Mouse (Mus musculus): ENCODE data around the gene Nop2. TPM values are rescaled to one million over a fixed set of nuclear protein-coding genes. Genes with fewer than 3 reads are reported as not detected.

Nop2 gene
- total RNA-seq, 1 experiment from 2014 or later: 23.2 TPM

- ATAC-seq (replicated peaks; ENCODE audit: insufficient number of reproducible peaks, low FRiP score, low TSS enrichment, poor library complexity, severe bottlenecking): no peak
These were observed 32.3 kb downstream of the Nop2 start for GRCm38 (mm10) chr6:125163801-125164657.

DNA sequence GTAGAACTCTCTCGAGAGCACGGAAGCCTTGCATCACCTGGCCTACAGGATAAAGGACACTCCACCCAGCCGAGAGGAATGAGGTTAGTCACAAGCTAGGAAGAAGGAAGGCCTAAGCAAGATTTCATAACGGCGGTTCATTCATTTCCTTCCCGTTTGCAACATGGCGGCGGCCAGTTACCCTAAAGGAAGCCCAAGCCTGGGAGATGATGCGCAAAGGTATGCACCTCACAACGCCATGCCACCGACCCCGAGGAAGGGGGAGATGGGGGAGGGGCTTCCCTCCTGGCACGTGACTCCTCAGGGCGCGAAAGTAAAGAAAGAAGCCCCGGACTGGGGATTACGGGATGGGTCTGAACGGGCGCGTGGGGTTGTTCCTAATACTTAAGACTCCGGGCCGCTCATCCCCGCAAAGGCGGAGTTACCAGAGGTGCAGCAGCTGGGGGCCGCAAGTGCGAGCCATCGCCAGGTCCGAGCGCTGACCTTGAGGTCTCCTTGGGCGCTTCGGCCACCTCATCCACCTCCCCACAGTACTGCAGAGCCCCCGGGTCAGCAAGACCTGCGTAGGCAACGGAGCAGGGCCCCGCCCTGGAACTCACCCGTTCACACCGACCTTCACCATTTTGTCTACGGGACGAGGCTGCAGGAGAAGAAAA, 33.1 kb downstream of the Nop2 start:
- ATAC-seq (replicated peaks; ENCODE audit: insufficient number of reproducible peaks, low FRiP score, low TSS enrichment, poor library complexity, severe bottlenecking): peak; percentile 37

DNA sequence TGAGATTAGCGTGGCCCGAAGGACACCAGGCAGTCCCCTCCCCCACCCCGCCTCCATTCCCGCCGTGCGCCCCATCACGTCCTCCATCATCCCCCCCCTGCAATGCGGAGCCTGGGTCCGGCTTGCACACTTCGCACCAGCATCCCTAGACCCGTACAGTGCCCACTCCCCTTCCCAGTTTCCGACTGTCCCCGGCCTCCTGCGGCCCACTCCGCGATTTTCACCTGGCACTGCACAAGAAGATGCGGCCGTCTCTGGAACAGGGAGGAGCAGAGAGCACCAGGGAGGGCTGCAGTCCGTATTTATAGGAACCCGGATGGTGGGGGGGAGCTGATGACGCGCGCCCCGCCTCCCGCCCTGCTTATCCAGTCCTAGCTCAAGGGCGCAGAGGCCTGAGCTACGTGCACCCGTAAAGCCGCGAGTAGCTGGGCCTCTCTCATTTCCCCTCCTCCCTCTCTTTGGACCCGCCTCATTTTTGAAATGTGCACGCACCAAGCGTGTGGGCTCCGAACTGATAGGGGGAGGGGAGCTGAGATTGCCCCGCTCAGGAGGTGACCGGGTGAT, 33.7 kb downstream of the Nop2 start:
- ATAC-seq (replicated peaks; ENCODE audit: insufficient number of reproducible peaks, low FRiP score, low TSS enrichment, poor library complexity, severe bottlenecking): peak; percentile 89

GRCm38 (mm10) chr6:125166051-125166751, 34.5 kb downstream of the Nop2 start, which contains the start of gene Gapdh:
Gene Gapdh (minus strand): TSS chr6:125166467.
- ATAC-seq (replicated peaks; ENCODE audit: insufficient number of reproducible peaks, low FRiP score, low TSS enrichment, poor library complexity, severe bottlenecking): peak; percentile 25; the same call in 1 of the 2 replicates

DNA sequence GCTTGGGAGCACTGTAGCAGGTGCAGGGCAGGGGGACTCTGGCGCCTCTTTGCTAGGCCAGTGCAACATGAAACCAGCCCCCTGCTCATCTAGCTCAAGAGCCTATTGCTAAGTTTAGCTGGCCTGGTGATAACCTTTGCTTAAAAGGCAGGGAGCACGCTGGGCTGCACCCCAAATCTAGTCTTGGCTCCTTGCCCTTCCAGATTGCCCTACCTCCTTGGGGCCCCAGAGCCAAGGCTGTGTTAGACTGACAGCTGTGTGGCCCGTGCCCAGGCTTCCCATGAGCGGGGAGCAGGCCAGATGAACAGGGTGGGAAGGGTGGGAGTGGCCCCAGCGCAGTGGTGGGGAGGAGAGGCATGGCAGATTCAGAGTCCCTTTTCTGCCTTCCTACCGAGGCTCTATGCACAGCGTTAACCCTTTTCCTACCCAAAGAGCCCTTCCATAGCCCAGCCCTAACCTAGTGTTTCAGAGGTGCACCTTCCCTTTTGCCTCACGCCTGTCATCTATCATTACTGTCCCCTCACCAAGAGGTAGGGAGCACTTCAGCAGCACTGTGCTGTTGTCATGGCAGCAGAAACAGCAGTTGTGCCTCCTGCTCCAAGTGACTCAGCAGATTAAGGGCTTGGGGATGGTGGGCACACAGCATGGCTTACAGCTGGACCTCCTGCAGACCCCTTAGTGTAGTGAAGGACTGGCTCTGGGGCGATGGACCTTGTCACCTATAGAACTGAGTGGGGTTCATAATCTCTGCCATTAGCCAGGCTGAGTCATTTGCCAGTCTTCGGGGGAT, 35.3 kb downstream of the Nop2 start:
- no peak for ATAC-seq (replicated peaks; ENCODE audit: insufficient number of reproducible peaks, low FRiP score, low TSS enrichment, poor library complexity, severe bottlenecking)

DNA sequence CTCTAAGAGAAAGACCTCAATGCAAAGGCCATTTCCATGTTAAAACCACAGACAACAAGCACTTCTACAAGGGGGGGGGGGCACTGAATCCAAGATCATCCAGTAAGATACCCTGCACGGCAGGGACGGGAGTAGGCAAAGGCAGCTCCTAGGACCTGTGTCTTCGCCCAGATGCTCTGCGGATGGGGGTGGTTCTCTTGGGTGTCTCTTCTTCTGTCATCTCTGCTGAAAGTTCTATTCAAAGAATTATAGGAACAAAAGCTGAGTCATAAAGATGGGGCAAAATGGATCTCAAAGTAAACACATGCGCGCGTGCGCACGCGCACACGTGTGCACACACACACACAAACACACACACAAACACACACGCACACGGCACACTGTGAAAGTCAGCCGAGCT, 36.4 kb downstream of the Nop2 start:
- ATAC-seq (replicated peaks; ENCODE audit: insufficient number of reproducible peaks, low FRiP score, low TSS enrichment, poor library complexity, severe bottlenecking): no peak

DNA sequence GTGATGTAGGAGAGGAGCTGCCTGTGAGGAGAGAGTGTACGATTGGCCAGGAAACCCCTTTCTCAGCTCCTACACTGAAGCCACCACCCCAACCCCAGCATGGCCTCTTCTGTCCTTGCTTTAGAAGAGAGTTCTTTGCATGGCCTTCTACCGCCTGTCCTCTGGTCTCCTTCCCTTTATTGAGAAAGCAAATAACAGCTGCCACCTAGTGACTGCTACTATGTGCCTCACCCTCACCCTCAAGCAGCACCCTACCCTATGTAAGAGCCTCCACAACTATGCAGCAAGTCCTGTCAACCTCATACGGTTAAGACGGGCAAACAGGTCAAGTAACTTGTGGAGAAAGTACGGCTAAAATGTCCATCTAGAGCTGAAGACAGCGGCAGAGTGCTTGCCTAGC, 38.5 kb downstream of the Nop2 start:
- no peak for ATAC-seq (replicated peaks; ENCODE audit: insufficient number of reproducible peaks, low FRiP score, low TSS enrichment, poor library complexity, severe bottlenecking)

- no peak for ATAC-seq (replicated peaks; ENCODE audit: insufficient number of reproducible peaks, low FRiP score, low TSS enrichment, poor library complexity, severe bottlenecking)
These were observed 40.8 kb downstream of the Nop2 start for GRCm38 (mm10) chr6:125172474-125172873.

GRCm38 (mm10) chr6:125173256-125173655, 41.5 kb downstream of the Nop2 start:
- ATAC-seq (replicated peaks; ENCODE audit: insufficient number of reproducible peaks, low FRiP score, low TSS enrichment, poor library complexity, severe bottlenecking): no peak

DNA sequence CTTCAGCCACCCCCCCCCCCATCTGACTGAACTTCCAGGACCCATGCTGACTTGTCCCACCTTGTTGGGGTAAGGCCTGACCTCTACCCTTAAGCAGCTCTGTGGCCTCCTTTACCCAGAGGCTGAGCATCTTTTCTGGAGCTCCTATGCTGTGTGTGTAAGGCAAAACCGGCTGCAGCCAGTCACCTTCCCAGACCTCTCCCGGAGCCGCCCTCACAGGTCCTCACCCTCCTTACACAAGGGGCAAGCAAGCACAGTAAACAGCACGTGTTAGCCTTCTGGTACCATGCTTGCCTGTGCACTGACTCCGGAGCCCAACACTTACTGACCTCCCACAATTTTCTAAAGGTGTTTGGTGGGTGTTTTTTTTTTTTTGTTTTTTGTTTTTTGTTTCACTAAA, 43.8 kb downstream of the Nop2 start:
- no peak for ATAC-seq (replicated peaks; ENCODE audit: insufficient number of reproducible peaks, low FRiP score, low TSS enrichment, poor library complexity, severe bottlenecking)

DNA sequence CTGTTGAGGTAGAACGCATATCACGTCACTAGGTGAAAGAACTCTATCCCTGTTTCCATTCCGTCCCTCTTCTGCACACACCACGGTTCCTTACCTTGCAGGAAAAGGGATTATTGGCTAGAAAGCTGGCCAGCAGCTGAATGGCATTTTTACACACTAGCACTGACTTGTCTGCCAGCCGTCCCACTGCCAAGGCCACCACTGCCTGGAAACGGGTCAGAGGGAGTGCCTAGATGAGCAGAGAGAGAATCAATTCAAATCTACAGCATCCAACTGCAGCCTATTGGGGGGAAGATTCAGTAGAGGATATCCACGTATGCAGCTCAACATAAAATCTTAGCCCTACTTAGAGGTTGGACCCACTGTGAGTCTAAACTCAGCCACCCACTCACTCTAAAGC, 47.9 kb downstream of the Nop2 start:
- ATAC-seq (replicated peaks; ENCODE audit: insufficient number of reproducible peaks, low FRiP score, low TSS enrichment, poor library complexity, severe bottlenecking): no peak

GRCm38 (mm10) chr6:125182133-125182532, 50.4 kb downstream of the Nop2 start:
- no peak for ATAC-seq (replicated peaks; ENCODE audit: insufficient number of reproducible peaks, low FRiP score, low TSS enrichment, poor library complexity, severe bottlenecking)

DNA sequence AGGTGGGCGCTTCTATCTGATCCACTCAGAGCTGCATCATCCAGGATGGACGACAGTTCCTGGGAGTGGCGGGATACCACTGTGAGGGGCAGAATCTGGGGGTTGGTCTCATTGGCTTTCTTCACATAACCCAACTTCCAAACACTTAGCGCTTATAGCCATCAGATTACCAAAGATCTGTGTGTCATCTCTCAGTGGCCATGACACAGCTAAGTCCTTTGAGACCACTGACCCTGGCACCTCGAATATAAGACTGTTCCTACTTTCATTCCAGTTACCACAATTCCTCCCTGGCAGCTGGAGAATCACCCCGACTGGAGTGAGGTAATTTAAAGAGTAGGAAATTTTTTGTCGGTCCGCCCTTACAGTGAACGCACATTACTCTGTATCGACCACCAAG, 54.5 kb downstream of the Nop2 start:
- ATAC-seq (replicated peaks; ENCODE audit: insufficient number of reproducible peaks, low FRiP score, low TSS enrichment, poor library complexity, severe bottlenecking): no peak

- ATAC-seq (replicated peaks; ENCODE audit: insufficient number of reproducible peaks, low FRiP score, low TSS enrichment, poor library complexity, severe bottlenecking): no peak
These were observed 59.1 kb downstream of the Nop2 start for GRCm38 (mm10) chr6:125190816-125191215.

GRCm38 (mm10) chr6:125191332-125192015, 59.8 kb downstream of the Nop2 start, which contains the start of the genes Ncapd2 and Mrpl51:
Gene Ncapd2 (minus strand): TSS chr6:125191701.
Gene Mrpl51 (plus strand): TSS chr6:125191801.
- ATAC-seq (replicated peaks; ENCODE audit: insufficient number of reproducible peaks, low FRiP score, low TSS enrichment, poor library complexity, severe bottlenecking): peak; percentile 96

DNA sequence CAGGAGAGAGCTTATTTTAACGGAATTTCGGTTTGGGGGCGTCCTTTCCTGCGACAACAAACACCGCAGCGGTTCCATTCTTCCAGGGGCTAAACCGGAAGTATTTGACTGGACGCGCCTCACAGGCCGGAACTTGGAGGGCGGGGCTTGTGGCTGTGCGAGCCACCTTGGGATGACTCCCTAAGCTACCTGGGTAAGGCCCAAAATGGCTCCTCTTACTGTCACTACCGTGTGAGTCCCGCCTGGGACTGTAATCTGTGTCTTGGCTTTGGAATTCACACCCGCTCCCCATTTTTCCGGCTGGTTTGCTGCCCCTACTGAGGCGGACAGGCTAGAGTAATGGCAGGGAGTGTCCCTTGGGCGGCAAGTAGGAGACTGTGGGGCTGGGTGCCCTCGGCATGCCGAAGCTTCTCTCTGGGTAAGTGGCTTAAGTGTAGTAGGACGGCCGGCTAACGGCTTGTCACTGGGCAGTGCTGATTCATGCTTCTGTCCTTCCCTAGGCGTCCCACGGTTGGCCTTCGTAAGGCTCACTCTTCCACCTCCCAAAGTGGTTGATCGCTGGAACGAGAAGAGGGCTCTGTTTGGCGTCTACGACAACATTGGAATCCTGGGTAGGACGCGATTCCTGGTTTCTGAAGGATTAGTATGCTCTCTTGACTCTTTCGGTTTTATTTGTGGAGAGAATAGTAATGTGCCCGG, 60.5 kb downstream of the Nop2 start:
- peak; percentile 80 for ATAC-seq (replicated peaks; ENCODE audit: insufficient number of reproducible peaks, low FRiP score, low TSS enrichment, poor library complexity, severe bottlenecking)

GRCm38 (mm10) chr6:125192841-125193240, 61.1 kb downstream of the Nop2 start:
- no peak for ATAC-seq (replicated peaks; ENCODE audit: insufficient number of reproducible peaks, low FRiP score, low TSS enrichment, poor library complexity, severe bottlenecking)
